Mouse (Mus musculus) heart, embryonic 16.5 days (tissue): ENCODE data around the gene Ssxb2. TPM values are rescaled to one million over a fixed set of nuclear protein-coding genes. Genes with fewer than 3 reads are reported as not detected.
"Not testable (repeated sequence)": the region's sequence is repeated elsewhere in the genome, so short reads cannot be mapped to it uniquely, and the experiment has no call there.

Experiments
- ATAC-seq: fragments of 200-750 bp; cut with Nextera tagmentation; replicated peaks from 2 replicates; pipeline ENCODE4 v1.8.0; 2017; ENCODE audit warnings: moderate number of reproducible peaks; ENCODE audit not compliant: insufficient read depth, low FRiP score; ENCODE audit errors: extremely low read depth
- H3K27ac ChIP-seq: fragments of 300-500 bp; sonication (generic); 2 replicates; pipeline ENCODE4 v1.5.1; 2014; ENCODE audit warnings: mild to moderate bottlenecking, low read length, control low read depth, moderate library complexity
- H3K27me3 ChIP-seq: fragments of 300-500 bp; sonication (generic); 2 replicates; pipeline ENCODE4 v1.6.1; 2014; ENCODE audit warnings: low read length, mixed read lengths; ENCODE audit not compliant: control insufficient read depth, insufficient read depth
- H3K36me3 ChIP-seq: fragments of 300-500 bp; sonication (generic); 2 replicates; pipeline ENCODE4 v1.6.1; 2014; ENCODE audit not compliant: control insufficient read depth, insufficient read depth
- H3K4me1 ChIP-seq: fragments of 300-500 bp; sonication (generic); 2 replicates; pipeline ENCODE4 v1.6.1; 2014; ENCODE audit warnings: low read length, mixed read lengths; ENCODE audit not compliant: control insufficient read depth, insufficient read depth
- H3K4me2 ChIP-seq: fragments of 300-500 bp; sonication (generic); 2 replicates; pipeline ENCODE4 v1.6.1; 2014; ENCODE audit warnings: low read depth, mild to moderate bottlenecking, control low read depth, low read length
- H3K4me3 ChIP-seq: fragments of 300-500 bp; sonication (generic); 2 replicates; pipeline ENCODE4 v1.5.1; 2014; ENCODE audit warnings: mild to moderate bottlenecking, control low read depth, low read length
- H3K9ac ChIP-seq: fragments of 300-500 bp; sonication (generic); 2 replicates; pipeline ENCODE4 v1.6.1; 2014; ENCODE audit warnings: low read length, control low read depth
- H3K9me3 ChIP-seq: fragments of 300-500 bp; sonication (generic); replicated peaks from 2 replicates; pipeline ENCODE4 v1.6.1; 2016; ENCODE audit warnings: low read length; ENCODE audit not compliant: control insufficient read depth
- WGBS: fragments of 180-500 bp; shearing (Covaris S2); extraction: QIAGEN DNeasy Blood & Tissue Kit; methylation state at CpG from one replicate; pipeline ENCODE4 v1.1.7; 2014; 5-methylcytosine and 5-hydroxymethylcytosine counted together
- polyA plus RNA-seq: library from polyadenylated mRNA; unstranded; fragments of >200 nt; fragmentation: Nextera tagmentation; extraction: Ambion mirVana; gene quantifications from 2 replicates; pipeline ENCODE4 v1.2.1, GENCODE M21; 2015

Gene Ssxb2
- not detected in 2 replicates for polyA plus RNA-seq

GRCm38 (mm10) chrX:8461626-8462025, at the start of gene Ssxb2:
Ssxb2 (minus strand) TSS chrX:8461726.
- H3K9me3 ChIP-seq, H3K9ac ChIP-seq, ATAC-seq, H3K4me2 ChIP-seq, H3K4me1 ChIP-seq, H3K27me3 ChIP-seq, H3K4me3 ChIP-seq, H3K36me3 ChIP-seq, H3K27ac ChIP-seq: not testable (repeated sequence)
- 60% methylated on average over 2 of the region's 2 CpGs for WGBS

GRCm38 (mm10) chrX:8413005-8413404, 48.5 kb downstream of the Ssxb2 start, which contains the start of gene Ssxb1:
Ssxb1 (plus strand) TSS chrX:8413305.
- not testable (repeated sequence) for H3K27ac ChIP-seq, H3K9me3 ChIP-seq, H3K36me3 ChIP-seq, H3K4me1 ChIP-seq, H3K9ac ChIP-seq, H3K4me3 ChIP-seq, H3K27me3 ChIP-seq, ATAC-seq, H3K4me2 ChIP-seq
- WGBS = 11% methylated on average over 1 of the region's 1 CpGs

Other genes starting within 250 kb of the Ssxb2 start
- 23.8 and 25.7 TPM in 2 replicates for gene Ftsj1, start 209.3 kb downstream of the Ssxb2 start, polyA plus RNA-seq
- gene Slc38a5, start 190.6 kb downstream of the Ssxb2 start, polyA plus RNA-seq = 13.9 and 22.6 TPM in 2 replicates
- not detected in 2 replicates for gene Ssxb10, start 134.3 kb downstream of the Ssxb2 start, polyA plus RNA-seq
- gene Ssxb9, start 94.7 kb downstream of the Ssxb2 start, polyA plus RNA-seq = not detected in 2 replicates
- not detected in 2 replicates for gene Ssxb1, start 48.4 kb downstream of the Ssxb2 start, polyA plus RNA-seq
- not detected in 2 replicates for gene Gm14459, start 63.2 kb upstream of the Ssxb2 start, polyA plus RNA-seq
- not detected in 2 replicates for gene Ssxb6, start 86.5 kb upstream of the Ssxb2 start, polyA plus RNA-seq
- not detected in 2 replicates for gene Ssxb3, start 130.1 kb upstream of the Ssxb2 start, polyA plus RNA-seq
- gene Ssxb8, start 229.1 kb upstream of the Ssxb2 start, polyA plus RNA-seq = not detected in 2 replicates